Mouse (Mus musculus) thymus, postnatal 0 days (tissue): Measurements from ENCODE around the gene Zfp931. TPM values are rescaled to one million over a fixed set of nuclear protein-coding genes. Genes with fewer than 3 reads are reported as not detected.
"Not testable (repeated sequence)": the region's sequence is repeated elsewhere in the genome, so short reads cannot be mapped to it uniquely, and the experiment has no call there.

Experiments
- DNase-seq: peaks from one replicate; pipeline ENCODE4 v3.0.0-alpha.2; 2015; ENCODE audit warnings: low spot score
- polyA plus RNA-seq: library from polyadenylated mRNA; unstranded; fragments of >200 nt; fragmentation: Nextera tagmentation; extraction: Ambion mirVana; gene quantifications from 2 replicates; pipeline ENCODE4 v1.2.1, GENCODE M21; 2015

Gene Zfp931
- 9.5 and 10.1 TPM in 2 replicates for polyA plus RNA-seq

- DNase-seq: not testable (repeated sequence)
These were observed at the start of gene Zfp931 for GRCm38 (mm10) chr2:178078166-178078717. Gene Zfp931, minus strand, starts transcription at chr2:178078476.

GRCm38 (mm10) chr2:178126041-178126820 lies 48.0 kb upstream of the Zfp931 start:
- no peak for DNase-seq

GRCm38 (mm10) chr2:178125427-178125826 lies 47.2 kb upstream of the Zfp931 start:
- no peak for DNase-seq

GRCm38 (mm10) chr2:178123466-178123865 lies 45.2 kb upstream of the Zfp931 start:
- no peak for DNase-seq

- no peak for DNase-seq
These were observed 43.8 kb upstream of the Zfp931 start for GRCm38 (mm10) chr2:178121946-178122665.

- DNase-seq: no peak
These were observed 43.1 kb upstream of the Zfp931 start for GRCm38 (mm10) chr2:178121375-178121688.

GRCm38 (mm10) chr2:178120651-178121374 lies 42.5 kb upstream of the Zfp931 start:
- DNase-seq: no peak

GRCm38 (mm10) chr2:178120356-178120645 lies 42.0 kb upstream of the Zfp931 start:
- DNase-seq: no peak

GRCm38 (mm10) chr2:178119561-178120355 lies 41.5 kb upstream of the Zfp931 start:
- no peak for DNase-seq

- no peak for DNase-seq
These were observed 40.7 kb upstream of the Zfp931 start, which contains the start of gene Phactr3 for GRCm38 (mm10) chr2:178118801-178119560. Gene Phactr3, plus strand, starts transcription at chr2:178118975.

- DNase-seq: peak; percentile 17
These were observed 39.7 kb upstream of the Zfp931 start for GRCm38 (mm10) chr2:178117946-178118345.

- DNase-seq: peak; percentile 16
These were observed 23.7 kb upstream of the Zfp931 start for GRCm38 (mm10) chr2:178101957-178102356.

- DNase-seq: peak; percentile 50
These were observed 19.7 kb upstream of the Zfp931 start for GRCm38 (mm10) chr2:178098021-178098420.

- no peak for DNase-seq
These were observed 11.3 kb upstream of the Zfp931 start for GRCm38 (mm10) chr2:178089586-178089985.

GRCm38 (mm10) chr2:178058195-178058594 lies 20.1 kb downstream of the Zfp931 start:
- DNase-seq: peak; percentile 65

GRCm38 (mm10) chr2:178027601-178028000 lies 50.7 kb downstream of the Zfp931 start:
- not testable (repeated sequence) for DNase-seq

GRCm38 (mm10) chr2:178023861-178024260 lies 54.4 kb downstream of the Zfp931 start:
- not testable (repeated sequence) for DNase-seq

- DNase-seq: peak; percentile 41
These were observed 55.2 kb downstream of the Zfp931 start, which contains the start of gene Zfp971 for GRCm38 (mm10) chr2:178023011-178023611. Gene Zfp971, plus strand, starts transcription at chr2:178023284.

GRCm38 (mm10) chr2:178020773-178021172 lies 57.5 kb downstream of the Zfp931 start:
- DNase-seq: not testable (repeated sequence)

- not testable (repeated sequence) for DNase-seq
These were observed 58.8 kb downstream of the Zfp931 start for GRCm38 (mm10) chr2:178019486-178019885.
